Mouse (Mus musculus) lung, postnatal 0 days (tissue): ENCODE data around the gene Cct6b.

Experiments used
- CTCF ChIP-seq: IDR thresholded peaks from 2 replicates; pipeline ENCODE4 v1.5.1; 2016; ENCODE audit warnings: antibody characterized with exemption, mild to moderate bottlenecking
- EP300 ChIP-seq: IDR thresholded peaks from 2 replicates; pipeline ENCODE4 v1.6.1; 2016; ENCODE audit warnings: antibody characterized with exemption, mild to moderate bottlenecking, control low read depth

GRCm38 (mm10) chr11:82690476-82690875, 73.6 kb downstream of the Cct6b start:
- TF ChIP-seq CTCF (no peak), EP300 (no peak)
